Mouse (Mus musculus) hindbrain, embryonic 15.5 days (tissue): ENCODE results near the gene Gk. TPM values are rescaled to one million over a fixed set of nuclear protein-coding genes. Genes with fewer than 3 reads are reported as not detected.
A peak's percentile ranks its signal among the peaks of the same experiment; 100 is the strongest.

Source experiments
- ATAC-seq: fragments of 200-750 bp; cut with Nextera tagmentation; 2 replicates; pipeline ENCODE4 v1.8.0; 2017; ENCODE audit warnings: low read depth, moderate number of reproducible peaks, moderate TSS enrichment; ENCODE audit not compliant: low FRiP score
- H3K27ac ChIP-seq: fragments of 300-500 bp; sonication (generic); replicated peaks from 2 replicates; pipeline ENCODE4 v1.5.1; 2015; ENCODE audit warnings: mild to moderate bottlenecking, inconsistent platforms
- H3K27me3 ChIP-seq: fragments of 300-500 bp; sonication (generic); 2 replicates; pipeline ENCODE4 v1.6.1; 2015; ENCODE audit warnings: control low read depth, inconsistent platforms
- H3K36me3 ChIP-seq: fragments of 300-500 bp; sonication (generic); 2 replicates; pipeline ENCODE4 v1.6.1; 2015; ENCODE audit warnings: control low read depth, inconsistent platforms
- H3K4me1 ChIP-seq: fragments of 300-500 bp; sonication (generic); replicated peaks from 2 replicates; pipeline ENCODE4 v1.6.1; 2015; ENCODE audit warnings: control low read depth, inconsistent platforms
- H3K4me2 ChIP-seq: fragments of 300-500 bp; sonication (generic); 2 replicates; pipeline ENCODE4 v1.6.1; 2015; ENCODE audit warnings: moderate library complexity, mild to moderate bottlenecking, inconsistent platforms
- H3K4me3 ChIP-seq: fragments of 300-500 bp; sonication (generic); 2 replicates; pipeline ENCODE4 v1.5.1; 2015; ENCODE audit warnings: mild to moderate bottlenecking, inconsistent platforms
- H3K9ac ChIP-seq: fragments of 300-500 bp; sonication (generic); 2 replicates; pipeline ENCODE4 v1.6.1; 2015; ENCODE audit warnings: inconsistent platforms
- H3K9me3 ChIP-seq: fragments of 300-500 bp; sonication (generic); 2 replicates; pipeline ENCODE4 v1.6.1; 2016; ENCODE audit warnings: control low read depth, inconsistent platforms
- WGBS: fragments of 180-500 bp; shearing (Covaris S2); methylation state at CpG from one replicate; pipeline ENCODE4 v1.1.7; 2015; 5-methylcytosine and 5-hydroxymethylcytosine counted together
- polyA plus RNA-seq: library from polyadenylated mRNA; unstranded; fragments of >200 nt; fragmentation: Nextera tagmentation; extraction: Ambion mirVana; gene quantifications from 2 replicates; pipeline ENCODE4 v1.2.1, GENCODE M21; 2015

The Gk gene
- 10.6 and 11.1 TPM in 2 replicates for polyA plus RNA-seq

GRCm38 (mm10) chrX:85776544-85777087 lies at the start of gene Gk:
Gene Gk, minus strand, starts transcription at chrX:85776819.
- WGBS: 25% methylated on average over 22 of the region's 45 CpGs
- Histone ChIP-seq H3K27ac (peak within 1 kb of the TSS; percentile 94), H3K4me3 (peak within 1 kb of the TSS; percentile 58), H3K4me2 (peak within 1 kb of the TSS; percentile 60), H3K9me3 (no peaks in the 10 kb centered on the region), H3K27me3 (no peaks in the 10 kb centered on the region), H3K36me3 (no peaks in the 10 kb centered on the region), H3K4me1 (no peaks in the 10 kb centered on the region), H3K9ac (peak within 1 kb of the TSS; percentile 68)
- ATAC-seq: peak; percentile 99

- Histone ChIP-seq H3K4me2 (no peak overlapping the region), H3K36me3 (no peaks in the 10 kb centered on the region), H3K27me3 (no peaks in the 10 kb centered on the region), H3K27ac (no peak overlapping the region), H3K9me3 (no peaks in the 10 kb centered on the region), H3K9ac (no peak overlapping the region), H3K4me3 (no peak overlapping the region), H3K4me1 (no peaks in the 10 kb centered on the region)
- 76% methylated on average over 4 of the region's 4 CpGs for WGBS
- no peak for ATAC-seq
Observed at GRCm38 (mm10) chrX:85804706-85805376, 28.2 kb upstream of the Gk start.

- Histone ChIP-seq H3K27me3 (no peaks in the 10 kb centered on the region), H3K9me3 (no peaks in the 10 kb centered on the region), H3K4me1 (no peaks in the 10 kb centered on the region), H3K27ac (no peak overlapping the region), H3K36me3 (no peaks in the 10 kb centered on the region), H3K4me3 (no peak overlapping the region), H3K4me2 (no peak overlapping the region), H3K9ac (no peak overlapping the region)
- no peak for ATAC-seq
Observed at GRCm38 (mm10) chrX:85803006-85803405, 26.4 kb upstream of the Gk start.

- 90% methylated on average over 2 of the region's 2 CpGs for WGBS
- Histone ChIP-seq H3K27me3 (no peaks in the 10 kb centered on the region), H3K9ac (no peak overlapping the region), H3K36me3 (no peaks in the 10 kb centered on the region), H3K4me3 (no peak overlapping the region), H3K9me3 (no peaks in the 10 kb centered on the region), H3K4me2 (no peak overlapping the region), H3K27ac (no peak overlapping the region), H3K4me1 (no peaks in the 10 kb centered on the region)
- ATAC-seq: no peak
Observed at GRCm38 (mm10) chrX:85797449-85797848, 20.8 kb upstream of the Gk start.

- ATAC-seq: no peak
- Histone ChIP-seq H3K9me3 (no peaks in the 10 kb centered on the region), H3K9ac (no peak overlapping the region), H3K27ac (no peak overlapping the region), H3K36me3 (no peaks in the 10 kb centered on the region), H3K4me3 (no peak overlapping the region), H3K4me1 (no peaks in the 10 kb centered on the region), H3K27me3 (no peaks in the 10 kb centered on the region), H3K4me2 (no peak overlapping the region)
- WGBS: 73% methylated on average over 3 of the region's 3 CpGs
Observed at GRCm38 (mm10) chrX:85778346-85778745, 1.7 kb upstream of the Gk start.

- Histone ChIP-seq H3K4me2 (peak overlapping the region; percentile 57), H3K27ac (peak overlapping the region; percentile 94), H3K4me3 (peak overlapping the region; percentile 58), H3K4me1 (no peaks in the 10 kb centered on the region), H3K36me3 (no peaks in the 10 kb centered on the region), H3K27me3 (no peaks in the 10 kb centered on the region), H3K9me3 (no peaks in the 10 kb centered on the region), H3K9ac (peak overlapping the region; percentile 68)
- 19% methylated on average over 17 of the region's 17 CpGs for WGBS
- ATAC-seq: peak; percentile 36; the same call in 1 of the 2 replicates
Observed at GRCm38 (mm10) chrX:85777141-85777540, 522 bp upstream of the Gk start.

GRCm38 (mm10) chrX:85775879-85776543 lies 608 bp downstream of the Gk start:
- H3K36me3 ChIP-seq: no peaks in the 10 kb centered on the region
- WGBS: 20% methylated on average over 22 of the region's 22 CpGs
- no peaks in the 10 kb centered on the region for H3K27me3 ChIP-seq
- peak overlapping the region; percentile 58 for H3K4me3 ChIP-seq
- peak overlapping the region; percentile 60 for H3K4me2 ChIP-seq
- H3K9ac ChIP-seq: peak overlapping the region; percentile 53
- H3K9me3 ChIP-seq: no peaks in the 10 kb centered on the region
- ATAC-seq: no peak; the same call in 1 of the 2 replicates
- peak overlapping the region; percentile 80 for H3K27ac ChIP-seq
- H3K4me1 ChIP-seq: no peaks in the 10 kb centered on the region

GRCm38 (mm10) chrX:85771303-85771702 lies 5.3 kb downstream of the Gk start:
- Histone ChIP-seq H3K9ac (no peak overlapping the region), H3K36me3 (no peaks in the 10 kb centered on the region), H3K4me1 (no peaks in the 10 kb centered on the region), H3K4me2 (no peak overlapping the region), H3K4me3 (no peak overlapping the region), H3K27ac (no peak overlapping the region), H3K27me3 (no peaks in the 10 kb centered on the region), H3K9me3 (no peaks in the 10 kb centered on the region)
- WGBS: 73% methylated on average over 3 of the region's 3 CpGs
- ATAC-seq: no peak

- no peaks in the 10 kb centered on the region for H3K4me1 ChIP-seq
- no peak overlapping the region for H3K4me3 ChIP-seq
- no peaks in the 10 kb centered on the region for H3K9me3 ChIP-seq
- no peak overlapping the region for H3K4me2 ChIP-seq
- H3K36me3 ChIP-seq: no peaks in the 10 kb centered on the region
- no peak for ATAC-seq
- no peaks in the 10 kb centered on the region for H3K27me3 ChIP-seq
- H3K9ac ChIP-seq: no peak overlapping the region
- 92% methylated on average over 3 of the region's 3 CpGs for WGBS
- no peak overlapping the region for H3K27ac ChIP-seq
Observed at GRCm38 (mm10) chrX:85770747-85771146, 5.9 kb downstream of the Gk start.

GRCm38 (mm10) chrX:85768578-85768977 lies 8.0 kb downstream of the Gk start:
- Histone ChIP-seq H3K27me3 (no peaks in the 10 kb centered on the region), H3K4me1 (no peaks in the 10 kb centered on the region), H3K9ac (no peak overlapping the region), H3K36me3 (no peaks in the 10 kb centered on the region), H3K27ac (no peak overlapping the region), H3K9me3 (no peaks in the 10 kb centered on the region), H3K4me3 (no peak overlapping the region), H3K4me2 (no peak overlapping the region)
- no peak for ATAC-seq
- WGBS: 77% methylated on average over 2 of the region's 2 CpGs

- H3K4me2 ChIP-seq: no peak overlapping the region
- H3K4me3 ChIP-seq: no peak overlapping the region
- H3K36me3 ChIP-seq: no peaks in the 10 kb centered on the region
- no peaks in the 10 kb centered on the region for H3K27me3 ChIP-seq
- H3K4me1 ChIP-seq: no peaks in the 10 kb centered on the region
- H3K9ac ChIP-seq: no peak overlapping the region
- no peak overlapping the region for H3K27ac ChIP-seq
- 59% methylated on average over 3 of the region's 3 CpGs for WGBS
- ATAC-seq: no peak
- no peaks in the 10 kb centered on the region for H3K9me3 ChIP-seq
Observed at GRCm38 (mm10) chrX:85756005-85756404, 20.6 kb downstream of the Gk start.

- Histone ChIP-seq H3K27ac (no peak overlapping the region), H3K4me2 (no peak overlapping the region)
- ATAC-seq: no peak
Observed at GRCm38 (mm10) chrX:85743837-85744236, 32.8 kb downstream of the Gk start.

More at GRCm38 (mm10) chrX:85743837-85744236, 32.8 kb downstream of the Gk start:
- Histone ChIP-seq H3K9ac (no peak overlapping the region), H3K9me3 (no peaks in the 10 kb centered on the region), H3K4me1 (no peaks in the 10 kb centered on the region), H3K36me3 (no peaks in the 10 kb centered on the region), H3K27me3 (no peaks in the 10 kb centered on the region), H3K4me3 (no peak overlapping the region)
- whole genome bisulfite sequencing: 88% methylated on average over 3 of the region's 3 CpGs
